Mouse (Mus musculus): ENCODE measurements at regions not wholly inside any gene's neighbourhood (a gene's known extent, or its start where the extent isn't known, plus 50 kb on each side); places are given as distances from the start of the nearest gene placed in this dataset.

DNA sequence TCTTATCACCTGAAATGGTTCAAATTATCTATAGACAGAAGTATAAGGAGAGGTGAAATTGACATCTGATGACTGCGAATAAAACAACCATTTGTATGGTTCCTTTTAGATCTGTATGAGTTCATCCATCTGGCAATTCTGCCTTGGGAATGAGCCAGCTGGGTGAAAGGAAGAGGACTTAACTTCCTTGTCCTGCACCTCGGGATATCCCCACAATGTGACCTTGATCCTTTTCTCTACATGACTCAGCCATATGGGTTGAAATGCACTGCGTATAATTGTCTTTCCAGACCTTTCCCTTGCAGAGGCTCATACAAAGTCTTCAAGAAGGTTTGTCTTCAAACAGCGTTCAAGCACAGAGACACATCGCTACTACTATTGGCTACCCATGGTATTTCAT is 292.6 kb upstream of the Pitrm1 start:
- no peak for DNase-seq (ENCODE audit: low read depth, low spot score)

DNA sequence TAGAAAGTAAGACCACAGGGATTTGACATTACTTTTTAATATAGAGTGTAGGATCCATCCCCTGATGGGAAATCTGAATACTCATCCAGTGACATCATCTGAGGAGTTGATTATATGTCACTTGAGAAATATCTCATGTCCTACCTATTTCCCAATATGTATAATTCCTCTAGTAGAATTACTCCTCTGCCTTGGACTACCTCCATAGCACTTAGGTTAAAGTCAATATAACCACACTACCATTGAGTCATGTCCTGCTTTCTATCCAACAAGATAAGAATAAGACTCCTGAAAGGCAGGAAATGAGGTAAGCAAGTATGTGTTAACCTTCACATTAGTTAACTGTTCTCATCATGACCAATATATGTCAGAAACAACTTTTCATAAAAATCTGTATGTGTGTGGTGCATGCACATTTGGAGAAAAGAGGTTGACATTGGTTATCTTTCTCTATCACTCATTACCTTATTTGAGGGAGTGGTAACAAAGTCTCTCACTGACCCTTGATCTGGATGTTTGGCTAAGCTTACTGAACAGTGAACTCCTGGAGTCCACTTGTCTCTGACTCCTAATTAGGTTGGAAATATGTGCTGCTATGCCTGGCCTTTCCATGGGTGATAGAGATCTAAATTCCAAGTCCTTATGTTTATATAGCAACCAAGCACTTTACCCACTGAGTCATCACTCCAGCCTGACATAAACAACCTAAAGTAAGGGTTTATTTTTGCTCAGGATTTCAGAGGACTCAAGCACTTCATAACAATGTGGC is 292.0 kb upstream of the Pitrm1 start:
- DNase-seq (ENCODE audit: low read depth, low spot score), result no peak

DNA sequence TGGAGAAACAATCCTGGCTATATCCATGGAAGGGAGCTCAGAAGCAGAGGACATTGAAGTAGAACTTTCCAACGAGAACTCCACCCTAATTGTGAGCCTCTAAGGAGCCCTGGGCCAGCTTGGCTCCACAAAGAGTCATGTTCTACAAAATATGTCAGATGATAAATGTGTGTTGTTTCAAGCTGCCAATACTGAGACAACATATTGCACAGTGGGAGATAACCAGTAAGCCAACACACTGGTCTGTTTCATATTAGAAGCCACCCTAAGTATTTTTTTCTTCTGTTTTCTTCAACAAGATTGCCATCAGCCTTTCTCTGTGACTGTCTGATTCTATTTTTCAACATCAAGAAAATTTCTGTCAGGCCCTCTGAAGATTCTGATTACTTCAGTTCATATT is 289.5 kb upstream of the Pitrm1 start:
- no peak for DNase-seq (ENCODE audit: low read depth, low spot score)

DNA sequence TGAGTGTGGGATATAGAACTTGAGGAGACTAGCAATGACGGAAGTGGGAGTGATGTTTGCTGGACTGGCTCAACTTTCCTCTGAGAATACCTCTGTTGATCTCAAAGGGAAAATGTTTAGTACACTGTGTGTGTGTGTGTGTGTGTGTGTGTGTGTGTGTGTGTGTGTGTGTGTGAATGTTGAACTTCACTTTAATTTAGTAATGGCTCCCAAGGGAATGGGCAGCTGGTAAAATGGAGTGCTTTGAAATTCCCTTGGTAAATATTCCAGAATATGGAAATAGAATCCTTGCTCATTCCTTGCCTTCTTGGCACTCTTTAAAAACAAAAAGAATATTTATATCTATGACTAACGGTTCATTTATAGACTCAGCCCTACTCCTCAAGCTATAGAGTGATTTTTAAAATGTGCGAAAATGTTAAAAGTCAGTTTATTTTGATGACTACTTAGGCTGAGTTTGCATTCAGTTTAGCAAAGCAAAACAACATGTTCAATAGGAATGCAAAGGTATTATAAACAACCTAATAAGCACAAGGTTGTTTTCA is 287.6 kb upstream of the Pitrm1 start:
- DNase-seq (ENCODE audit: low read depth, low spot score), result no peak

DNA sequence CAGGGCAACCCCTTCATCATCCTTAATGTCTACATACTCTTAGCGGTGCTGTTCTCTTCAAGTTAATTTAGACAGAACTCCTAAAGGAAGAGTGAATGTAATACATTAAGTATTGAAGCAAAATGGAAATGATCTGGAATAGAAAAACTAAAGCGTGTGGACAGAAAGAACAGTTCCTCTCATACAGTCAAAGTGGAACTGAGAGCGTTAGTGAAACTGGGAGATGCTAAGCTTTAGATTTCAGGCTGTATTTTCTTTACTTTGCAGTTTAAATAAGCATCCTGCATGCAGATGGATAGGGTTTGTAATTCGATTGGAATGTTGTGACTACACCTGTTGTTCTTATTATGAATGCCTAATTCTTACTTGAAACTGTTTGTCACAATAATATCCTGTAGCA is 286.5 kb upstream of the Pitrm1 start:
- no peak for DNase-seq (ENCODE audit: low read depth, low spot score)

DNA sequence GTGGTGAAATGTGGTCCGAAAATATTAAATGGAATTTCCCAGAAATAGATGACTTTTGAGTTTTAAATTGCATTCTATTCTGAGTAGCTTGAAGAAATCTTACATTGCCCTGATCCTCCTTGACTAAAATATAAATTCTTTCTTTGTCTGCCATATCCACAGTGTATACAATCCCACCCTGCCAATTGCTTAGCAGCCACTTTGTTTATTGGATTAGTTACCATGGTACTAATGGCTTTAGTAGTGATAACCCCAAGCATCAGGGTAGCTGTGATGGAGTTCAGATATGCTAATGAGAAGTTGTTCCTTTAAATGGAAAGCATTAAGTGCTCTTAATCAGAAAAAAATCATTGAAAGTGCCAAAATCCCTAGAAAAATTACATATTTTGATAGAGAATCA is 277.4 kb upstream of the Pitrm1 start:
- DNase-seq (ENCODE audit: low read depth, low spot score), result no peak

DNA sequence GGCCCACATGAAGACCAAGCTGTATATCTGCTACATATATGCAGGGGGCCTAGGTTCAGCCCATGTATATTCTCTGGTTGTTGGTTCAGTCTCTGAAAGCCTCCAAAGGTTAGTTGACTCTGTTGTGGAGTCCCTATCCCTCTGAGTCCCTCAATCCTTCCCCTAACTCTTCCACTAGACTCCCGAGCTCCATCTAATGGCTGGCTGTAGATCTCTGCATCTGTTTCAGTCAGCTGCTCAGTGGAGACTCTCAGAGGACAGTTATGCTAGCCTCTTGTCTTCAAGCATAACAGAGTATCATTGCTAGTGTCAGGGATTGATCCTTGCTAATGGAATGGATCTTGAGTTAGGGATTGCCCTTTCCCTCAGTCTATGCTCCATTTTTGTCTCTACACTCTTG is 275.0 kb upstream of the Pitrm1 start:
- no peak for DNase-seq (ENCODE audit: low read depth, low spot score)

DNA sequence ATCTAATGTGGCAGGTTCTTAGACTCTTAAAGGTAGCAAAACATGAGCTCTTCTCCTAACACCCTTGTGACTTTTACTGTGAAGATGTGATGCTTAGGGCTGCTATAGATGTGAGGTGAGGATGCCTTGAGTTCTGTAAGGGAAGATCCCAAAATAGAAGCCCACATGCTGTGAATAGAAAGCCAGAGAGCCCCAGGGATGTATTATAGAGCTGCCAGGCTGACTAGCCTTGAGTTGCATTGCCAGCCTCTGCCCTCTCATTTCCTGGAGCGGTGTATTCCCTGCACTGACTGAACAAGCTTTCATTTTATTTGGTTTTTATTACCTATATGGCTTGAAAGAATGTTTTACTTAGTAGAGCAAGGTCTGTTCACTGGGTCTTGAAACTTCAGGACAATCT is 267.9 kb upstream of the Pitrm1 start:
- no peak for DNase-seq (ENCODE audit: low read depth, low spot score)

DNA sequence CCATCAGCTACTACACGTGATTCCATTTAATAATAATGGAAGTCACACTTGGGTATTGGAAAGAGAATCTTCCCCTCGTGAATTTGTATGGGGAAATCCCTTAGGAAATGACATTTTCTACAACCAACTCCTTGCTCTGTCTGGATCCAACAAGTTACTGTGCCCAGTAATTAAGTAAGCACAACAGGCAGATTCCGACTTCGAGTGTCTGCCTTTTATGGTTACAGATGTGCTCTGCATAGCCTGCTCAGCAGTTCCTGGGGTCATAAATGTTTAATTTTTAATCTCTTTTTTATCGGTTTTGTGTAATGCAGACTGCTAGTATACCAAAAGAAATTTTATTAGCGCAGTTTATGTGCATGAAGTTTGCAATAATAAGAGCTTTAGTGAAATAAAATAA is 259.8 kb upstream of the Pitrm1 start:
- no peak for DNase-seq (ENCODE audit: low read depth, low spot score)

DNA sequence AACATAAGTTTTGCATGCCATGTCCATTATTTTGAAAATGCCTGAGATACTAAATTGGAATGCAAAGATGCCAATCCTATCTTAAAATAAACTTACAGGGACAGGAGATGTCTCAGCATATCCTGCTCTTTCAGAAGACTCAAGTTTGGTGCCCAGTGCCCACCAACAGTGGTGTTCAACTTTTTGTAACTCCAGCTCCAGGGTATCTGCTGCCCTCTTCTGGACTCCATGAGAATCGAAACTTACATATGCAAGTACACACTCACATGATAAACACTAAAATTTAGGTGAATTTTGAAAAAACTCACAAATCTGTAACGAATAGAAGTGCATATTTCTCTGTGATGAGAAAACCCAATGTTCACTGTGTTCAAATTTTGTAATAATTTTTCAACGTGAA is 255.9 kb upstream of the Pitrm1 start:
- peak; percentile 47 for DNase-seq (ENCODE audit: low read depth, low spot score)

DNA sequence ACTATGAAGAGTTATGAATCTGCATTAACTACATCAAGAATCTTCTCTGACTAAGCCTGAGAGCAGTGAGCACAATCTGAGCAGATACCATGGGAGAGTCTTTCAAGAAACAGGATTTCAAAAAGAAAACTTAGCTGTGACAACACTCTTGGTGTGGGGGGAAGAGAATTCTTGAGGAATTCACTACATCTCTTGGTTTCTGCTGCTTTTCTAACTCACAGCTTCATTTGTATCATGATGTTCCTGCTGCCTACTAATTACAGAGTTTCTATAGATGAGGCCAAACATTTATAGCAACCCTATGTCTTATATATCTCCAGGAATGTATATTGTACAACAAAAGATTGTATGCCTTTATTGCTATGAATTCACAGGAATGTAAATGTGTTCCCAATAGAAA is 242.2 kb upstream of the Pitrm1 start:
- DNase-seq (ENCODE audit: low read depth, low spot score), result no peak

DNA sequence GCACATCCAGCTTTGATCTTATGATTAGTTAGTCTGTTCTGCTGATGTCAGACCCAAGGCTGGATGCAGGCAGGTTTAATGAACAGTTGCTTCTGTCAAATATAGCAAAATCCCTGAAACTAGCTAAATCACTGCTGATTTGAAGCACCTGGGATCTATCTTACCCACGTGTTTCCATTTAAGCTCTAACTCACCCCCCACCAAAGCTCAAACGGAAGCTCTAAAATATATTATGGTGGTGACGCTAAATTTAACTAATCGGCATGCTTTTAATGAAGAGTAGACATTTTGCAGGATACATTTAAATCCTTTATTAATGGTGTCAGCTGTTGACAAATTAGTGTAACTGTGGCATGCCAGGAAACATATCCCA is 241.3 kb upstream of the Pitrm1 start:
- no peak for DNase-seq (ENCODE audit: low read depth, low spot score)

DNA sequence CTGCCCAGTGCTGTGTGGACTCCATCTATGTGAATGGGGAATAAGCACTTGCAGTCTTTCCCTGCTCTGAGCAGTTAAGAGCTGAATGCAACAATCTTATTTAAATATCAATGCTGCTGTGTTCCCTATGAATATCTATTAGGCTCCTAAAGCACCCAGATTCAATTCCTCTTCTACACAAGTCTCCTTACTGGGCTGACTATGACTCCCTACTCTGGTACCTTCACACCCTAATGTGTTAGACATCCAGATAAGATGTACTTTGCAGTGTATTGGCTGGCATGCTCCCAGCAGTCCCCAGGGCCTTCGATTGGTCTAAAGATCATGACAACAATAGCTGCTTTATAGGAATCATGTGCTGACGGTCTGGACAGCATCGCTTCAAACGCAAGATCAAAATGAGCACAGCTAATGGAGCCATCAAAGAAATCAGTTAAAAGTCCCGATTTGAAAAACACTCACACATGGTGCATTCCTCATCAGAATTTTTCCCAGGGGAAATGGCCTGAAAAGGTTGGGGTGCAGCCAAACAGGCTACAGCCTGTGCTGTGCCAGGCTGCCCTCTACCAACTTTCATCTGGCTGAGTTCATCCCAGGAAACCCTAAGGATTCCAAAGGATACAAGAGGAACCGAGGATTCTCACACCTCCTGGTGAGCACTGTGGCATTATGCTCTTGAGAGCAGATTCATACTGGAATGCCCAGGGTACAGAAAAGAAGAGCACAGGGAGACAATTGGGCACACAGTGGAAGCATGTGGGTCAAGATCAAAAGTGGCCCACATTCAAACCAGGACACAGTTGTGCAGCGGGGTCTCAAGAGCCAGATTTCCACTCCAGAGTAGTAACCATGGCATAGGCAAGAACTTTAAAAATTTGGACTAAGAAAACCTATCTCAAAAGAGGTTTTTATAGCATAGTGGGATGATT is 240.7 kb upstream of the Pitrm1 start:
- DNase-seq (ENCODE audit: low read depth, low spot score), result no peak

DNA sequence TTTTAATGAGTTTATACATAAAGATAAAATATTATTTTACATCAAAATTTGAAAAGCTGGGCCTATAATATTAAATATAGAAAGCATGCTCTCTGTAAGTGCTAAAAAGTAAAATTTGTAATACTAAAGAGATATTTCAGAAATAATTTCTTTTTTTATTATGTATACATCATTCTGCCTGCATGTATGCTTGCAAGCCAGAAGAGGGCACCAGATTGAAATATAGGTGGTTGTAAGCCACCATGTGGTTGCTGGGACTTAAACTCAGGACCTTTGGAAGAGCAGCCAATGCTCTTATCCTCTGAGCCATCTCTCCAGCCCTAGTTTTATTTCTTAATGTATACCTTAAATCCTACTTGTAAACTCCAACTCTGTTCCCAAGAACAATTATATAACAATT is 231.7 kb upstream of the Pitrm1 start:
- DNase-seq (ENCODE audit: low read depth, low spot score), result peak; percentile 39

DNA sequence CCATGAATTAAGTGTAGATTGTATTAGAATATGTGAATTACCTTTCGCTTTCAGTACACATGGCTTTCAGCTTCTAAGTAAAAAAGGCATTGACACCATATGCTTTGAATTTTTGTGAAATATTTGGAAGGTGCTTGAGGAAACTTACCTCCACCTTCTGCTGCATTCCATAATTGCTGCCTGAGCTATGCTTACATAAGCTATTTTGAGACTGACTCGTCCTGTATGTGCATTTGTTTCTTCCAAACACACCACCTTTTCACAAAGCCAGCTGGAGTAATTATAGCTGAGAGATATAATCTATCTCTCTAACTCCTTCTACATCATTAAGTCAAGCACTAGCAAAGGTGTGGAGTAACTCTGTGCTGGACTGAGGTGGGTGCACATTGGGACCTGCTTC is 224.0 kb upstream of the Pitrm1 start:
- no peak for DNase-seq (ENCODE audit: low read depth, low spot score)

DNA sequence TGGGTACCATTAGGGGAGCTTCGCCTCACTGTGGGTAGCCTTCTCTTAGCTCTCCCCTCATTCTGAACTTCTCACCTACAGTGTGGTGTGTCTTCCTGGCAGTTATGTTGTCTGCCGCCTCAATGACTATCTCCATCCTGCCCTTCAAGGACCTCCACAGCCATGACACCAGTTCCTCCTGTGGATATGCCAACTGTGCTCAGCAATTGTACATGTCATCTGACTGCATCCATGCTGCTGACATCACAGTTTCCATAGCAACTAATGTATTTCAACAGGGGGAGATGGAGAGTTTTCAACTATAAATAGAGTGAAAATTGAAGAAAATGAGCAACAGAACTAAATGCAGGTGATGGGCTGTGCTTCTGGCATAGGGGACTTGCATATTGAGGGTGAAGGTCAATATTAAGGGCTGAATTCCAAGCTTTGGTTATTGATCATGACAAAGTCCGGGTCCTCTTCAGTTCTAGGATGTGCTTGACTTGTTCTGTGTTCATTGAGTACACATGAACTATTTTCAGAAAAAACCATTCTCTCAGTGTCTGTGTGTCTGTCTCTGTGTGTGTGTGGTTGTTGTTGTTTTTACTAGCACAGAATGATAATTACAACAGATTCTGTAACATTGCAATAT is 217.5 kb upstream of the Pitrm1 start:
- DNase-seq (ENCODE audit: low read depth, low spot score), result no peak

DNA sequence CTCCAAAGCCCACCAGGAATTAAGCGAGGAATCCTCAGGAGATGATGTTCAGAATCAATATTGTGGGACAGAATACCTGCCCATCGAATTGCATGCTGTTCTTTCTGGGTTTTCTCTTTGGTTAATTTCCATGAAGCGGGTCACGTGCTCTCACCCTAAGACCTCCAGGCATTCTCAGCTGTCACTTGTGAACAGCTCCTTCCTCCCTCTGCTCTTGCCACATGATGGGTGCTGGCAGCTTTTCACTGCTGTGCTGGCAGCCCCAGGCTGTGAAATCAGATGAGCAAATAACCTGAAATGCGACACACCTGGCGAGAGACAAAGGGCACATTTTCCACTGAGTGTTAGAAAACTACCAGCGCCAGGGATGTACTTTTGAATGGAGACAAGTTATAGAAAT is 207.8 kb upstream of the Pitrm1 start:
- DNase-seq (ENCODE audit: low read depth, low spot score), result no peak

DNA sequence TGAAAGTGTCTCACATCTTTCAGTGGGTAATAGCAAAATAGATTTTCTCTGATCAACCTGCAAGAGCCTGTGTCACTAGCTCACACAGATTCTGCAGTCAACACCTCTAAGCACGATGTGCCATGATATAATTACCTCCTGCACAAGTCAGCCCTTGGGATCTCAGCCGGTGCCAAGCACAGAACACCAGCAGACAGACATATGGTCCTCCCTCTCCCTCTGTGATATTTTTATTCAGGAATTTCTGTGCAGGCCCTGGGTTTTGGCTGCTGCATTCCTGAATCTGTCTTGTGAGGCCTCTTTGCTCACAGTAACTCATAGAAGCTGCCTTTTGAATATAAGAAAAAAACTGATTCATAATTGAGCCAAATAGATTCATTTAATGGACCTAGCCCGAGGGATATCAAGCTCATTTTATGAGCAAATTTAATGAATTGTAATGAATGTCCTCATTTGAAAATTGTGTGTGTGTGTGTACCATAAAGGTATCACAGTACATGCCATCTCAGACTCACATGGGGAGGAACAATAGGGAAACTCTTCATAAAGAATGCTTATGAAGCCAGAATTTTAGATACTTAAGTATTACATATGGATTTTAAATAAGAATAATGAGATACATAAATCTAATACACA is 206.7 kb upstream of the Pitrm1 start:
- DNase-seq (ENCODE audit: low read depth, low spot score), result no peak

DNA sequence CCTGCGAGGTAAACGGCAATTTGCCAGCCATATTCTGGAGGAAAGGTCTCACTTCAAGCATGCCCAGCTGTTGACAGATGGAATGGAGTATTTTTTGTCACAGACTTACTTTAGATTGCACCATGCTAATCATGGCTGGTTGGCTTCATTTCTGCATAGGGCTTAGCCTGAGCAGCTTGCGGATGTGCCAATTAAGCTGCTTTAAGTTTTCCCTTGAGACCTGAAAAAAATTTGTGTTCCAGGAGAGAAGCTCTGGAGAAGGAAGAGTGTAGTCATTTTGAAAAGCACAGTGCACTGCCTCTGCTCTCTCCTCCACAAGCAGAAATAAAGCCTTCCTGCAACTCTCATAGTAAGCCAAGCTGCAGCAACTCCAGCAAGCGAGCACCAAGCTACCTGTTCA is 182.8 kb upstream of the Pitrm1 start:
- no peak for DNase-seq (ENCODE audit: low read depth, low spot score)

DNA sequence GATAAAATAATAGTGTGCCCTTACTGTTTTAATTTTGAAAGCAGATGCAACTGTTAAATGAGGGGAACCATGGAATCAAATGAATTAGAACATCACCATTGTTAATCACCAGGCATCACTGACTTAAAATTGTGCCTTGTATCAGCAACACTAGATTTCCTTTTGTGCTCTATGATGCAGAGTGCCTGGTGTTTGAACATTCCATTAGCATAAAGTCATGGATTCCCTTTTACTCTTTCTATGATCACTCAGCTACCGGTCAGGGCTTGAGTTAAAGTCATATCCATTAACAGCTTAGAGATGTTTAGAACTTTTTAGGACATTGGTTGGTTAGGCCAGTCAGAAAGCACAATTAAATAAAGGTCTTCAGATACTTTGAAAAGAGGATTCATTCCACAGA is 180.3 kb upstream of the Pitrm1 start:
- no peak for DNase-seq (ENCODE audit: low read depth, low spot score)

DNA sequence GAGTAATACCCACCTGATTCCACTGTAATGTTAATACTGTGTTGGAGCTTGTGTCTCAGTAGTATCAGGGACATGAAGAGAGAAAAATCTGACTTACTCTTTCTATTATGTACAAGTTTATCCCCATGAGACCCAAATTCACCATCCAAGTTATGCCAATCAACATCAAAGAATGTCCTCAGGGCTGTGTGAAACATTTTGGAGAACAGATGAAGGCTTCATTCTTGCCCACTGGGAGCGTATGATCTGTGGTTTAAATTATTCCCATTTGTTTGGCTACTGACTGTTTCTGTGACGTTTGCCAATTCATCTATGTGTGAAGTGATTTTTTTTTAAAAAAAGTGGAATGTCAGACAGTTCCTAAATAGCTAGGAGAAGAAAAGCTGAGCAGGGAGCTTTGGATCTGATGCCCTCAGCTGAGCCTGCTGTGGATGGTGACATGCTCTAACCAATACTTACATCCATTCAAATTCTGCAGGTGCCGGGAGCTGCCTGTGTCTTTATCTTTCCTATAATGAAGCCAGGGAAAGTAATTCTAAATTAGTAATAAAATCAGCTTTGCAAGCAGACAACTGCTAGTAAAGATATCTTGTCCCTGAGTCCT is 173.3 kb upstream of the Pitrm1 start:
- DNase-seq (ENCODE audit: low read depth, low spot score), result no peak

Data from R1 (cell line).